Mouse (Mus musculus) central nervous system, embryonic 11.5 days (tissue): ENCODE measurements around the gene Tex2. TPM values are rescaled to one million over a fixed set of nuclear protein-coding genes. Genes with fewer than 3 reads are reported as not detected.

ENCODE experiments used
- polyA plus RNA-seq: library from polyadenylated mRNA; depleted of rRNA; stranded (reverse); fragments of >200 nt; gene quantifications from 2 replicates; pipeline ENCODE4 v1.2.3, GENCODE M21; 2012; rRNA removed

Gene Tex2
- 9.3 and 9.8 TPM in 2 replicates for polyA plus RNA-seq

DNA sequence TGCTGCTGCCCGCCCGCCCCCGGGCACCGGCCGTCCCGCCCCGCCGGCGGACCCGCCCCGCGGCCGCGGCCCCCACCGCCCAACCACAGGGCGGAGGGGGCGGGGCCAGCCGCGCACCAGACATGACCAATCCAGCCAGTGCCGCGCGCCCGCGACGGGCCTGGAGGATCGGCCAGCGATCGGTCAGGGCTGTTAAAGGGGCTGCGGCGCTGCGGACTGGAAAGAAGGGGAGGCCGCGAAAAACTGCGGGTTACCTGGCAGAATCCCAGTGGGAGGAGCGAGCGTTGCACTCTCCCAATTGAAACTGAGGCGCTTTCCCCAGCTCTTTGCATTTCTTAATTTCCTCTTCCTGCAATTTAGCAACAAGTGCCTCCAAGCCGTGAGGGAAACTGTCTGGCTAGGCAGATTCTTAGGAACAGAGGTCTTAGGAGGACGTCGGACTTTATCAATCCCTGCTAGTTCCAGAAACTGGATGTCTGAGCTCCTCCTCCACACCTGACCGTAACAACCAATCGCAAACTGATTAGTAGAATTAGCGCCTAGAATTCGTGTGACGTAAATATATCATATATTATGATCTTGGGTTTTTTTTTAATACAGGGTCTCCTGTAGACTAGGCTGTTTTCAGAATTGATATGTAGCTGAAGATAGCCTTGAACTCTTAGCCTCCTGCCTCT lies at the start of gene Tex2:
Tex2 (minus strand) TSS at position 463 of the 677 bp plus-strand sequence.

DNA sequence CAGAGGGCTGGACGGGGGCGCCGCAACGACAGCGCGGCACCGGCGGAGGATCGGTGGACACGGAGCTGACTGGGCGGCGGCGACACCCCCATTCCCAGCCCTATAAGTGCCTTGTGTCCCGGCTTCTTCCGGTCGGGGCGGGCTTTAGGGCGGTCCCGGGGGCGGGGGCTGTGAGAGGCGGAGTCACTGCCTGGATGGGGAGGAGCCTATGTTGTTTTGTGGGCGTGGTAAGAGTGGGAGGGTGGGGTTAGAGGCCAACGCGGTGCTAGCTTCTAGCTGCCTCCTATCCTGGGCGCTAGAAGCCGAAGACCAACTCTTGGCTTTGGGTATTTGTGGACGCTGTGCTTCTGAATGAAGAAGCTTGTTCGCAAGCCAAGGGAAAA lies 125.5 kb downstream of the Tex2 start, which contains the start of gene Ern1:
Ern1 (minus strand) TSS at position 120 of the 383 bp plus-strand sequence.

Other genes starting within 250 kb of the Tex2 start
- gene Prr29, start 248.0 kb downstream of the Tex2 start, polyA plus RNA-seq: 0.05 and 0.07 TPM in 2 replicates
- 7.4 and 14.0 TPM in 2 replicates for gene Icam2, start 225.3 kb downstream of the Tex2 start, polyA plus RNA-seq
- 7.8 and 8.8 TPM in 2 replicates for gene Ern1, start 125.6 kb downstream of the Tex2 start, polyA plus RNA-seq
- 16.7 and 26.3 TPM in 2 replicates for gene Pecam1, start 137.2 kb upstream of the Tex2 start, polyA plus RNA-seq
- gene Milr1, start 137.8 kb upstream of the Tex2 start, polyA plus RNA-seq: 0.77 and 1.0 TPM in 2 replicates
- 8.3 and 10.8 TPM in 2 replicates for gene Polg2, start 166.1 kb upstream of the Tex2 start, polyA plus RNA-seq
- gene Ddx5, start 175.8 kb upstream of the Tex2 start, polyA plus RNA-seq: 671 and 1,179 TPM in 2 replicates
- gene Cep95, start 175.8 kb upstream of the Tex2 start, polyA plus RNA-seq: 32.5 and 33.3 TPM in 2 replicates